In genomic region chr6:100030010-100030409, GRCm38 (mm10) we compare ENCODE assay signal across 22 mouse cellular contexts.
DNase-seq lines count a peak whose midpoint lies in the region; ATAC-seq lines count a peak whose summit lies in the region.
"Had no signal": no experiment of that assay in that cellular context is flagged by ENCODE, and none has a peak within 500 bp of the region (broad histone marks: within the 10 kb centered on the region; RNA-seq: fewer than 3 reads in every experiment).

No protein-coding gene starts in this region.

- peak; percentile 72 for ATAC-seq in embryonic facial prominence, embryonic 14.5 days (ENCODE audit: low read depth)
- peak; percentile 40; the same call in 1 of the 2 replicates for ATAC-seq in hindbrain, embryonic 11.5 days (ENCODE audit: low FRiP score)
- peak; percentile 64 for ATAC-seq in midbrain, embryonic 12.5 days (ENCODE audit: low FRiP score, low read depth)
- ATAC-seq: activated CD4-positive, CD25-positive, alpha-beta regulatory T cell, adult 4 months had no signal

- no peak overlapping the region for H3K9ac ChIP-seq in embryonic facial prominence, embryonic 14.5 days (ENCODE audit: low read depth, low read length)
- H3K9ac ChIP-seq in hindbrain, embryonic 11.5 days (ENCODE audit: low read depth, low read length): no peak overlapping the region
- H3K9ac ChIP-seq in midbrain, embryonic 12.5 days (replicated peaks): no peak overlapping the region
- H3K9ac ChIP-seq: heart, embryonic 13.5 days; neural tube, embryonic 12.5 days had no signal

- DNase-seq in embryonic facial prominence, embryonic 14.5 days (ENCODE audit: low spot score): peak; percentile 80
- no peak for DNase-seq in embryonic facial prominence, embryonic 10.5 days (ENCODE audit: low spot score)
- peak; percentile 11 for DNase-seq in left cerebral cortex, postnatal 4 days
- DNase-seq in left cerebral cortex, adult 8-10 months (ENCODE audit: low spot score in 2 of 2): no peak
- DNase-seq in hindbrain, embryonic 11.5 days (ENCODE audit: low spot score): no peak
- DNase-seq in adrenal gland, postnatal 36 days: no peak
- no peak for DNase-seq in spleen, adult 12 weeks (ENCODE audit: low spot score)
- DNase-seq: adrenal gland, postnatal 10 days; cerebellum, adult 8-10 months; gastrocnemius, postnatal 36 days; heart, adult 2 months; kidney, adult 11 months; kidney, postnatal 4 days; lung, adult 2 months; lung, postnatal 14 days; retina, postnatal 1 day; right cerebral cortex, postnatal 25 days had no signal

- H3K4me3 ChIP-seq in embryonic facial prominence, embryonic 14.5 days (ENCODE audit: low read depth, low read length): no peak overlapping the region
- no peak overlapping the region for H3K4me3 ChIP-seq in embryonic facial prominence, embryonic 10.5 days
- no peak overlapping the region for H3K4me3 ChIP-seq in hindbrain, embryonic 11.5 days (ENCODE audit: low read depth, low read length)
- no peak overlapping the region for H3K4me3 ChIP-seq in midbrain, embryonic 12.5 days
- H3K4me3 ChIP-seq: heart, adult 2 months; heart, embryonic 13.5 days; neural tube, embryonic 12.5 days had no signal

- H3K27ac ChIP-seq in embryonic facial prominence, embryonic 14.5 days (replicated peaks; ENCODE audit: low read depth, low read length): no peak overlapping the region
- H3K27ac ChIP-seq in embryonic facial prominence, embryonic 10.5 days (replicated peaks): no peak overlapping the region
- no peak overlapping the region for H3K27ac ChIP-seq in hindbrain, embryonic 11.5 days (ENCODE audit: low read depth, low read length)
- no peak overlapping the region for H3K27ac ChIP-seq in midbrain, embryonic 12.5 days (replicated peaks)
- H3K27ac ChIP-seq: heart, adult 2 months; heart, embryonic 13.5 days; neural tube, embryonic 12.5 days had no signal

- WGBS in embryonic facial prominence, embryonic 14.5 days: 51% methylated on average over 9 of the region's 9 CpGs
- 53% methylated on average over 9 of the region's 9 CpGs for WGBS in embryonic facial prominence, embryonic 10.5 days
- WGBS in hindbrain, embryonic 11.5 days: 39% methylated on average over 9 of the region's 9 CpGs
- WGBS in midbrain, embryonic 12.5 days: 35% methylated on average over 9 of the region's 9 CpGs

- H3K4me1 ChIP-seq in embryonic facial prominence, embryonic 14.5 days (ENCODE audit: control insufficient read depth, insufficient read depth, low read length): peaks cover 10% of the 10 kb centered on the region
- H3K4me1 ChIP-seq in embryonic facial prominence, embryonic 10.5 days: peaks cover 27% of the 10 kb centered on the region
- peaks cover 2% of the 10 kb centered on the region; the same call in 1 of the 2 replicates for H3K4me1 ChIP-seq in hindbrain, embryonic 11.5 days (replicated peaks; ENCODE audit: control insufficient read depth, insufficient read depth, low read length)
- peaks cover 17% of the 10 kb centered on the region for H3K4me1 ChIP-seq in midbrain, embryonic 12.5 days
- H3K4me1 ChIP-seq: heart, embryonic 13.5 days; neural tube, embryonic 12.5 days had no signal

- no peaks in the 10 kb centered on the region for H3K9me3 ChIP-seq in embryonic facial prominence, embryonic 14.5 days (ENCODE audit: control insufficient read depth, low read length)
- H3K9me3 ChIP-seq in embryonic facial prominence, embryonic 10.5 days: no peaks in the 10 kb centered on the region
- H3K9me3 ChIP-seq in hindbrain, embryonic 11.5 days (ENCODE audit: control insufficient read depth, low read length): no peaks in the 10 kb centered on the region
- H3K9me3 ChIP-seq in midbrain, embryonic 12.5 days: no peaks in the 10 kb centered on the region
- H3K9me3 ChIP-seq: heart, embryonic 13.5 days; neural tube, embryonic 12.5 days had no signal

- intact Hi-C loops in left cerebral cortex, postnatal 4 days (cut with DNase I): no loop called here

- no peaks in the 10 kb centered on the region for H3K36me3 ChIP-seq in embryonic facial prominence, embryonic 14.5 days (ENCODE audit: control insufficient read depth, insufficient read depth, low read length)
- H3K36me3 ChIP-seq in embryonic facial prominence, embryonic 10.5 days (replicated peaks): no peaks in the 10 kb centered on the region
- no peaks in the 10 kb centered on the region for H3K36me3 ChIP-seq in hindbrain, embryonic 11.5 days (ENCODE audit: control insufficient read depth, insufficient read depth, low read length)
- no peaks in the 10 kb centered on the region for H3K36me3 ChIP-seq in midbrain, embryonic 12.5 days
- H3K36me3 ChIP-seq: heart, embryonic 13.5 days; neural tube, embryonic 12.5 days had no signal

- H3K4me2 ChIP-seq in embryonic facial prominence, embryonic 14.5 days (ENCODE audit: low read depth, low read length): no peak overlapping the region
- no peak overlapping the region for H3K4me2 ChIP-seq in hindbrain, embryonic 11.5 days (replicated peaks; ENCODE audit: low read depth, low read length)
- H3K4me2 ChIP-seq in midbrain, embryonic 12.5 days (replicated peaks): no peak overlapping the region
- H3K4me2 ChIP-seq: heart, embryonic 13.5 days; liver, embryonic 11.5 days; neural tube, embryonic 12.5 days had no signal

- H3K27me3 ChIP-seq in embryonic facial prominence, embryonic 14.5 days (replicated peaks; ENCODE audit: control insufficient read depth, insufficient read depth, low read length): no peaks in the 10 kb centered on the region
- peaks cover 83% of the 10 kb centered on the region for H3K27me3 ChIP-seq in embryonic facial prominence, embryonic 10.5 days (replicated peaks; ENCODE audit: low read depth, poor library complexity, severe bottlenecking)
- peaks cover 16% of the 10 kb centered on the region for H3K27me3 ChIP-seq in hindbrain, embryonic 11.5 days (ENCODE audit: control insufficient read depth, insufficient read depth, low read length)
- peaks cover 76% of the 10 kb centered on the region for H3K27me3 ChIP-seq in midbrain, embryonic 12.5 days

Comparison
In these comparisons a context has a peak if more than half of its experiments do, and no peak if none do; other contexts are left out.
1. DNase-seq: peak in embryonic facial prominence, embryonic 14.5 days (single experiment) and left cerebral cortex, postnatal 4 days (single experiment); none in embryonic facial prominence, embryonic 10.5 days (single experiment), left cerebral cortex, adult 8-10 months (0 of 2), hindbrain, embryonic 11.5 days (single experiment), adrenal gland, postnatal 36 days (0 of 2) and spleen, adult 12 weeks (single experiment).
2. Peak in every context shown above with its lines, with median percentiles within 50 percentile points of each other: ATAC-seq.